Mouse (Mus musculus) olfactory bulb, adult 2 months (tissue): ENCODE measurements at regions not wholly inside any gene's neighbourhood (a gene's known extent, or its start where the extent isn't known, plus 50 kb on each side); places are given as distances from the start of the nearest gene placed in this dataset.

Experiments
- CTCF ChIP-seq: fragments of 200-500 bp; IDR thresholded peaks from 2 replicates; pipeline ENCODE4 v1.5.1; 2012; ENCODE audit warnings: low read depth, mild to moderate bottlenecking, low read length, moderate library complexity; ENCODE audit not compliant: insufficient read depth
- POLR2A ChIP-seq: fragments of 200-500 bp; IDR thresholded peaks from 2 replicates; pipeline ENCODE4 v1.6.1; 2012; ENCODE audit warnings: mild to moderate bottlenecking, low read depth, low read length, moderate library complexity; ENCODE audit not compliant: insufficient read depth

- TF ChIP-seq POLR2A: no peak
- no peak for TF ChIP-seq CTCF
These were observed 319.4 kb downstream of the Foxa2 start for GRCm38 (mm10) chr2:147727396-147727795.
